Mouse (Mus musculus): ENCODE measurements around the gene Apold1. TPM values are rescaled to one million over a fixed set of nuclear protein-coding genes. Genes with fewer than 3 reads are reported as not detected.

The Apold1 gene
- polyA plus RNA-seq (2016; fragmentation: Nextera tagmentation; extraction: Ambion mirVana): 2.5 and 3.1 TPM in 2 replicates

DNA sequence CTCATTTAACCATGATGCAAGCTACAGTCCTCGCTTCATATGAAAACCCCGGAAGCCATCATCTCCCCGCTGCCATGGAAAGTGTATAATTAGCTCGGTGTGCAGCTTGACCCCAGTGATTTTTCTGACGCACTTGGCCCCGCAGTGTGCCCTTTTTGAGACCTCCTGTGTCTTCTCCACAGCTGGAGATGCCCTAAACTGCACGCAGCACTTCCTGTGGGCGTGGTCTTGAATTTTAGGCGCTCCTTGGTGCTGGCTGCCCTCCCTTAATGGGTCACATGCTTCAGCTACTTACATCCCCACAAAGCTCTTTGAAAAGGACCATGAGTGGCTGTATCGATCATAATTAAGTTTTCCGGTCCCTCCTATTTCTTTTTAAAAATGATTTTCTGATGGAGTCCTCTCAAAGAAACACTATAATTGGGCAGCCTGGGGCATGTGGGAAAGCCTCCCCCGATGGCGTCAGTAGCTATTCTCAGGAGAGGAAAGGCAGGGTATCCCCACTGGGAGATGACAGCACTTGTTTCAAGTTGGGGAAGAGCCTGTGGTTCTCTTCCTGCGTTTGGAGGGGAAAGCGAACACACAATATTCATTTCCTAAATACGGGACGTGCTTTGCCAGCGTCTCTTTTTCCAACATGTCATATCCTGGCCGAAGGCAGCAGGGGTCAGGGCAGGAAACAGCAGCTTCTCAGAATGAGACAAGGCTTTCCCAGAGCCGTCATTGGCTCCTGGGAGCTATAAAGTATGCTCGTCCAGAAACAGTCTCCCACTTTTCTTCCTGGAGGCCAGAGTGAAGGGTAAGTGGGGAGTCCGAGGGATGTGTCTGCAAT, at the start of gene Apold1:
Apold1 (plus strand) TSS at position 488 of the 832 bp plus-strand sequence.
- peak within 1 kb of the TSS; percentile 28; the same call in 1 of the 2 replicates for H3K4me3 ChIP-seq
- no peak for DNase-seq (ENCODE audit: extremely low spot score, low spot score)
- H3K27me3 ChIP-seq (ENCODE audit: poor library complexity, severe bottlenecking): peaks cover 37% of the 10 kb centered on the region
- H3K36me3 ChIP-seq (replicated peaks): no peaks in the 10 kb centered on the region
- H3K27ac ChIP-seq: peak within 1 kb of the TSS; percentile 65
- H3K9me3 ChIP-seq: no peaks in the 10 kb centered on the region
- H3K4me1 ChIP-seq: peaks cover 34% of the 10 kb centered on the region
- WGBS: 51% methylated on average over 22 of the region's 22 CpGs

DNA sequence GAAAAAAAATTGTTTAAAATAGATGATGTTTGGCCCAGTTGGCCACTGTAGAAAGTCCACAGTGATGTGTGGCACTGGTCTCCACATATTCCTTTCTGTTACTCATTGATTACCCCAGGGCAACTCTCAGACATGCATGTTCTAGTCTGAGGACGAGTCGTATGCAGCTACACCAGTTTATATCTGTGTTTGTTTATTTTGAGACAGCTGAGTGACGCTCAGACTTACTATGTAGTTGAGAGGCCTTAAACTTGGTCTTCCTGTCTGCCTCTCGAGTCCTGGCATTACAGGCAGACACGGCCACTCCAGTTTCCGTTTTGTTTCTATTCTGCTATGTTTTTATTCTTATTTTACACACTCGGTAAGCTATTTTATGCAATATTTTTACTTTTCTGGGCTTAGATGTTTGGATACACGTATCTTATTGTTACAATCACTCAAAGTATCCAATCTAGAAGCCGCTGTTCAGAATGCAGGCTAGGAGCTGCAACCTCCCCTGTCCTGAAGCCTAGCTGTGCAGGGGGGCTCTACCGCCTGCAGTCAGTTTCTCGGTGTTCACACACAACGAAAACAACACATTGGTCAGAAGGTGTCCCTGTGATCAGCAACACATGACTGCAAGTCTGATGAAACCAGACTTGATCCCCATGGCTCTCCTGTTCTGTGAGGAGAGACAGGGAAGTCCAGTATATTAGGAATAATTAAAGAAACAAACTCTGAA, 48.9 kb upstream of the Apold1 start:
- DNase-seq (ENCODE audit: extremely low spot score, low spot score): no peak
- no peaks in the 10 kb centered on the region for H3K9me3 ChIP-seq
- H3K36me3 ChIP-seq (replicated peaks): peaks cover 4% of the 10 kb centered on the region; the same call in 1 of the 2 replicates
- H3K27me3 ChIP-seq (ENCODE audit: poor library complexity, severe bottlenecking): no peaks in the 10 kb centered on the region
- no peak overlapping the region for H3K27ac ChIP-seq
- WGBS: 87% methylated on average over 12 of the region's 12 CpGs
- H3K4me1 ChIP-seq: peaks cover 35% of the 10 kb centered on the region
- H3K4me3 ChIP-seq: no peak overlapping the region

DNA sequence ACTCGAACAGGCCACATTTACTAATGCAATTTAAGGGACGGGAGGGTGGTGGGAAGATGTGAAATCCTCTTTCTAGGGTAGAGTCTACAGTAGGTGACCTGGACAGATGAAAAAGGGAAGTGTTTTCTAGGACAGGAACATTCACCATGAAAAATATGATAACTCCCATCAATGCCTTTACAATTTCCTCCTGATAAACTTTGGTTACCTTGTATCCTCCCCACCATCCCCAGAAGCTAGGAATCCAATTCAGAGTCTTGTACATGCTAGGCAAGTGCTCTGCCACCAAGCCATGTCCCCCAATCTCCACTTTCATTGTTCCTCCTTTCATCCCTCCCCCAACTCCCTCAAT, 48.3 kb upstream of the Apold1 start:
- Histone ChIP-seq H3K27me3 (ENCODE audit: poor library complexity, severe bottlenecking) (no peaks in the 10 kb centered on the region), H3K36me3 (replicated peaks) (peaks cover 4% of the 10 kb centered on the region; the same call in 1 of the 2 replicates), H3K4me1 (peaks cover 31% of the 10 kb centered on the region), H3K4me3 (no peak overlapping the region), H3K27ac (no peak overlapping the region), H3K9me3 (no peaks in the 10 kb centered on the region)
- no peak for DNase-seq (ENCODE audit: extremely low spot score, low spot score)
- 81% methylated on average over 2 of the region's 2 CpGs for WGBS

DNA sequence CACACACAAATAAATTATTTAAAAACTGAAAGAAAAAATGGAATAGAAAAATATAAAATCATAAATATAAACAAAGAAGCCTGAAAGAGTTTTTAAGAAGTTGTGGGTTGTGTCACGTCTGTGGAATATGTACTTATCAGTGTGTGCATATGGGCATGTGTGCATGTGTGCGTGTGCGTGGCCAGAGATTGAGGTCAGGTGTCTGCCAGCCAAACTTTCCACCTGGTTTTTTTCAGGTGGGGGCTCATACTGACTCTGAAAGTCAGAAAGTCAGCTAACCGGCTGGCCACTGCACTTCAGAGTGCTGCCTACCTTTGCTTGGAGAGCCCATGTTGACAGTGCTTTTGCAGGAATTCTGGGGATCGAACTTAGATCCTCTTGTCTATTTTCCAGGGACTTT, 47.2 kb upstream of the Apold1 start:
- WGBS: 93% methylated on average over 5 of the region's 5 CpGs

DNA sequence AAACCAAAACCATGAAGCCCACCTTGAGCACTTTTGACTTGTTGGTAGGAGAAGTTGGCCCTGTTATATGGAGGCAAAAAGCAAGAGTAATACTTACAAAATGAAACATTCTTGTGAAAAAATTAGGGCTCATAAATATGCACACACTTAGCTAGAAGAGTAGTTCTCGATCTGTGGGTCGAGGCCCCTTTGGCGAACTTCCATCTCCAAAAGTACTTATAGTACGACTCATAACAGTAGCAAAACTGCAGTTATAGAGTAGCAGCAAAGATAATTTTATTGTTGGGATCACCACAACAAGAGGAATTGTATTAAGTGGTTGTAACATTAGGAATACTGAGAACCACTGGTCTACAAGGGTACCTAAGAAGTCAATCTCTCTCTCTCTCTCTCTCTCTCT, 41.7 kb upstream of the Apold1 start:
- Histone ChIP-seq H3K9me3 (no peaks in the 10 kb centered on the region), H3K36me3 (replicated peaks) (peaks cover 38% of the 10 kb centered on the region), H3K27ac (no peak overlapping the region), H3K27me3 (ENCODE audit: poor library complexity, severe bottlenecking) (no peaks in the 10 kb centered on the region), H3K4me3 (no peak overlapping the region), H3K4me1 (no peaks in the 10 kb centered on the region)
- DNase-seq (ENCODE audit: extremely low spot score, low spot score): no peak
- WGBS: 93% methylated on average over 4 of the region's 4 CpGs

More for the DNA sequence above, 47.2 kb upstream of the Apold1 start:
- peaks cover 4% of the 10 kb centered on the region; the same call in 1 of the 2 replicates for H3K36me3 ChIP-seq (replicated peaks)
- no peak overlapping the region for H3K4me3 ChIP-seq
- peaks cover 27% of the 10 kb centered on the region for H3K4me1 ChIP-seq
- H3K27ac ChIP-seq: no peak overlapping the region
- no peaks in the 10 kb centered on the region for H3K9me3 ChIP-seq
- no peak for DNase-seq (ENCODE audit: extremely low spot score, low spot score)
- H3K27me3 ChIP-seq (ENCODE audit: poor library complexity, severe bottlenecking): no peaks in the 10 kb centered on the region

DNA sequence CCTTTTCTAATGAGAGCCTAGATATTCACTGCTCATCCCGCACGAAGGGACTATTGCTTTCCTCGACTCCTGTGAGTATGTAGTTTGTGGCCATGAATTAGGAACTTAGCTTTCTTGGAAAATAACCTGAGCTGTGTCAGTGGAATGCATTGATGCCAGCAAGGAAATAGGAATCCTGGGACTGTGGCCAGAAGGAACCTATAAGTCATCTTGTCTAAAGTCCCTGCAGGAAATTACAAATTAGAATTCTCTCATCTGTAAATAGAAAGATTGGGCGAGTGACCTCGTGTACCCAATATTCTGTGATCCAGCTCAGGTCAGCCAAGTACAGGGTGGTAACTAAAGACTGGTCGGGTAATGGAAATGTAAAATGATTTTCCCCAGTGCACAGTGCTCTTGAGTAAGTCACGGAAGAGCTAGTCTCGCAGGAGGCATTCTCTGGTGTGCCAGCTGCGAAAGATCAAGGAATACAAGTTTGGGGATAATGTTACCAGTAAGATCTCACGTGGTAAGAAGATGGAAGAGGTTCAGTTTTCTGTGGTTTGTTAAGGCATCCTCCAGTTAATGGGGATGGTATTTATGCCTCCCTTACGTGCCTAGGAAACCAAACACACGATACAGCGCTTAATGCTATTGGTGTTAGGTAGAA, 37.6 kb upstream of the Apold1 start:
- H3K27me3 ChIP-seq (ENCODE audit: poor library complexity, severe bottlenecking): no peaks in the 10 kb centered on the region
- H3K4me1 ChIP-seq: no peaks in the 10 kb centered on the region; the same call in 1 of the 2 replicates
- DNase-seq (ENCODE audit: extremely low spot score, low spot score): no peak
- no peak overlapping the region for H3K27ac ChIP-seq
- no peak overlapping the region for H3K4me3 ChIP-seq
- H3K9me3 ChIP-seq: no peaks in the 10 kb centered on the region
- H3K36me3 ChIP-seq (replicated peaks): peaks cover 55% of the 10 kb centered on the region
- WGBS: 90% methylated on average over 13 of the region's 13 CpGs

DNA sequence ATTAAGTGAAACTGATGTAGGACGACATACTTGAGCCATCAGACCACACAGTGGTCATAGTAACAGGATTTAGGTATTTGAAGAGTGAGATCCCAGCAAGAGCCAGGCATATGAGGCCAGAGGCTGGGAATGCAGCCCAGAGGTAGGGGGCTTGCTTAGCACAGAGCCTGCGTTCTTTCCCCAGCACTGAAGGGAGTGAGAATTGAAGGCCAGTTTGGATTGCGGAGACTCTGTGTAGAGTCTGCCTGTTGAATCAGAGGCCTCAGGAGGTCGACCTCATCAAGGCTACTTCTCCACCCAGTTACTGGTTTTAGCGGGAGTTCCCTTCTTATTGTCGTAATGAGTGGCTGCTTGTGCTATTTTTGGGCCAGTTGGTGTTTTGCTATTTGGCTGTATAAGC, 35.5 kb upstream of the Apold1 start:
- H3K27ac ChIP-seq: no peak overlapping the region
- H3K27me3 ChIP-seq (ENCODE audit: poor library complexity, severe bottlenecking): no peaks in the 10 kb centered on the region
- H3K4me1 ChIP-seq: no peaks in the 10 kb centered on the region; the same call in 1 of the 2 replicates
- H3K36me3 ChIP-seq (replicated peaks): peaks cover 56% of the 10 kb centered on the region
- WGBS: 83% methylated on average over 6 of the region's 6 CpGs
- H3K9me3 ChIP-seq: no peaks in the 10 kb centered on the region
- H3K4me3 ChIP-seq: no peak overlapping the region
- DNase-seq (ENCODE audit: extremely low spot score, low spot score): no peak

DNA sequence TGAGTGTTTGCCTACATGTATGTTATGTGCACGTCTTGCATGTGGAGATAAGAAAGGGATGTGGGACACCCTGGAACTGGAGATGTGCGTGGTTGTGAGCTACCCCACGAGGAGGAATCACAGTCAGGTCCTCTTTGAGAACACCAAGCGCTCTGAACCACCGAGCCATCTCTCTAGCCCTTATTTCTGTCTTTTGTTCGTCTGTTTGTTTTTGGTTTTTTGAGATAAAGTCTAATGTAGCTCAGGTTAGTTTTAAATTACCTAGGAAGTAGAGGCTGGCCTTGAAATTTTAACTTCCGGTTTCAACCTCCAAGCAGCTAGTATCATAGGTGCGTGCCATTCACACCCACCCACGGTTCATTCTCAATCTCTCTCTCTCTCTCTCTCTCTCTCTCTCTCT, 34.7 kb upstream of the Apold1 start:
- Histone ChIP-seq H3K4me1 (no peaks in the 10 kb centered on the region; the same call in 1 of the 2 replicates), H3K9me3 (no peaks in the 10 kb centered on the region), H3K36me3 (replicated peaks) (peaks cover 56% of the 10 kb centered on the region), H3K27me3 (ENCODE audit: poor library complexity, severe bottlenecking) (no peaks in the 10 kb centered on the region), H3K27ac (no peak overlapping the region), H3K4me3 (no peak overlapping the region)
- no peak for DNase-seq (ENCODE audit: extremely low spot score, low spot score)
- 93% methylated on average over 9 of the region's 9 CpGs for WGBS

DNA sequence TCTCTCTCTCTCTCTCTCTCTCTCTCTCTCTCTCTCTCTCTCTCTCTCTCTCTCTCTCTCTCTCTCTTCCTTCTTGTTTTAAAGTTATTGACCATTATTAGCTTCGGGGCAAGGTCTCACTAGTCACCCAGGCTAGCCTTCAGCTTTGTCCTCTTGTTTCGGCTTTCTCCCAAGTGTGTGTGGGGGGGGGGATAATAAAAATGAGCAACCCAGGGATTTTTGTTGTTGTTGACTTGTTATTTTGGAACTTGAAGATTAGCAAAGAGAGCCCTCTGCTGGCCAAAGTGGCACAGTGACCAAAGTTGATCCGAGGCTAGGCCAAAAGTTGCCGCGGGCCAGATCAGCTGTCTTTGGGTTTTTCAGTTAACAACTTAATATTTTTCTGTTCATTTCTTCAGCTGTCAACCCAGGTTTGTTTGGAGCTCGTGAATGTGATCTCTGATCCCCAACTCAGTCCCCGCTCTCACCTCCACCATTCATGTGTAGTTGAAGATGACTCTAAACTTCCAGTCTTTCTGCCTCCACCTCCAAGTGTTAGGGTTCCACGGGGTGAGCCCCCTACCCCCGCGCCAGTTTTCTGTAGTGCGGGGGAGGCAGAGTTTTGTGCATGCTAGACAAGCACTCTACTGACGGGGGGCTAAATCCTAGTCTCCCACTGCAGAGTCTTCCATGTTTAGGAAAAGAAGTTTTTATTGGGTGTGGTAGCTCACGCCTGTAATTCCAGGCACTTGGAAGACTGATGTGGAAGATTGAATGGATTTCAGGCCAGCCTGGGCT, 34.0 kb upstream of the Apold1 start:
- Histone ChIP-seq H3K36me3 (replicated peaks) (peaks cover 56% of the 10 kb centered on the region), H3K4me1 (no peaks in the 10 kb centered on the region; the same call in 1 of the 2 replicates), H3K27me3 (ENCODE audit: poor library complexity, severe bottlenecking) (no peaks in the 10 kb centered on the region), H3K27ac (no peak overlapping the region), H3K4me3 (no peak overlapping the region), H3K9me3 (no peaks in the 10 kb centered on the region)
- 52% methylated on average over 13 of the region's 13 CpGs for WGBS
- DNase-seq (ENCODE audit: extremely low spot score, low spot score): peak; percentile 52

DNA sequence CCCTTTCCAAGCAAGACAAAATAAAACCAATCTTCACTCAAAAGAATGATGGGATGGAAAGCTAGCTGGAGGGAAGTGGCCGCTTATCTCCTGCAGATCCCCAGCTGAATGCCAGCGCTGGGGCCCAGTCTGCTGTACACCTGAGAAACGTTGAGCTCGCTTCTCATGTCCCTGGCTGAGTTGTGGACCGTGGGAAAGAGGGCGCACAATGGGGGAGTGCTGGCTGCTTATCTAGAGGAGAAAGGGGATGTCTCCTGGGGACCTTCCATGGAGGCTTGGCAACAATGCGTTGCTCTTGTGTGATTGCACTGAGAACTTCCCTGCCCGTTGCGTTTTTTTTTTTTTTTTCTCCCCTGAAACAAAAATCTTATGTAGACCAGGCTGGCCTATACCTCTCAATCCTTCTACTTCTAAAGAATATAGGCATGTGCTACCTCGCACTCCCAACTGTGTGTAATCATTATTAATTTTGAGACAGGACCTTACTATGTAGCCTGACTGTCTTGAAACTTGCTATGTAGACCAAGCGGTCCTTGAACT, 32.9 kb upstream of the Apold1 start:
- 71% methylated on average over 11 of the region's 11 CpGs for WGBS
- Histone ChIP-seq H3K4me3 (no peak overlapping the region), H3K4me1 (no peaks in the 10 kb centered on the region; the same call in 1 of the 2 replicates), H3K27ac (no peak overlapping the region), H3K36me3 (replicated peaks) (peaks cover 59% of the 10 kb centered on the region), H3K27me3 (ENCODE audit: poor library complexity, severe bottlenecking) (no peaks in the 10 kb centered on the region), H3K9me3 (no peaks in the 10 kb centered on the region)
- no peak for DNase-seq (ENCODE audit: extremely low spot score, low spot score)

DNA sequence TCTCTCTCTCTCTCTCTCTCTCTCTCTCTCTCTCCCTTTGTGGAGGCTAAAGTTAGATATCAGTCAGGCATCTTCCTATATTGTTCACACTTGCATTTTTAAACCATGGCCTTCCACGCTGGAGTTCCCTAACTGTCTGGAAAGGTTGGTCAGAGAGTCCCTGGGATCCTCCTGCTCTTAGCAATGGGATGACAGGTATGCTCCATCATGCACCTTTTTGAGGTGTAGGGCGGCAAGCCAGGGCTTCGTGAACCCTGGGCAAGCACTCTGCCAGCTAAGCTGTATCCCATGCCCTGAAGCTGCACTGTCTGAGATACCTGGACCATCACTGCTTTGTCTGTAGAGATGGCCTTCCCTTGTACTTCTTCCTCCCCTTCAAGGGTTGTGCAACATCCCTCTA, 32.3 kb upstream of the Apold1 start:
- H3K27ac ChIP-seq: no peak overlapping the region
- peaks cover 60% of the 10 kb centered on the region for H3K36me3 ChIP-seq (replicated peaks)
- no peak for DNase-seq (ENCODE audit: extremely low spot score, low spot score)
- 92% methylated on average over 3 of the region's 3 CpGs for WGBS
- no peak overlapping the region for H3K4me3 ChIP-seq
- no peaks in the 10 kb centered on the region for H3K27me3 ChIP-seq (ENCODE audit: poor library complexity, severe bottlenecking)
- H3K4me1 ChIP-seq: no peaks in the 10 kb centered on the region; the same call in 1 of the 2 replicates
- no peaks in the 10 kb centered on the region for H3K9me3 ChIP-seq

DNA sequence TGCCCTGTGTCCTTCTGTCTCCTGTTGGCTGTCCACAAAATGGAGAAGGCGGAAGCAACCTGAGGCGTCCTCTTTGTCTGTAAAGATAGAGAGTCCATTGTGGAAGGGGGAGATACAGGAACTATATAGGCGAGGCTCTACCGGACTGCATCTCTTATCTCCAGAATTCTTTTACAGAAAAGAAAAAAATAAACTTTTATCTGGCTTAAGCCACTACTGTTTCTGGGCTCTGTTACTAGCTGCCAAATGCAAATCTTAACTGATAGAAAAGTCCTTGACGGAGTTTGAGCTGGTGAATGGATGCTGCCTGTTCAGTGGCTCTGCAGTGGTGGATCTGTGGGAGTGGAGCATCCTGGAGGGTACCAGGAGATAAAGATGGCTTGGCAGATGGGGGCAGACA, 30.2 kb upstream of the Apold1 start:
- peaks cover 49% of the 10 kb centered on the region for H3K36me3 ChIP-seq (replicated peaks)
- H3K27me3 ChIP-seq (ENCODE audit: poor library complexity, severe bottlenecking): no peaks in the 10 kb centered on the region
- no peak overlapping the region for H3K4me3 ChIP-seq
- no peak for DNase-seq (ENCODE audit: extremely low spot score, low spot score)
- H3K4me1 ChIP-seq: no peaks in the 10 kb centered on the region; the same call in 1 of the 2 replicates
- no peak overlapping the region for H3K27ac ChIP-seq
- 78% methylated on average over 5 of the region's 5 CpGs for WGBS
- H3K9me3 ChIP-seq: no peaks in the 10 kb centered on the region
